Mouse (Mus musculus) hindbrain, embryonic 14.5 days (tissue): ENCODE data around the gene Sgpl1. TPM values are rescaled to one million over a fixed set of nuclear protein-coding genes. Genes with fewer than 3 reads are reported as not detected.

ENCODE experiments used
- ATAC-seq: fragments of 200-750 bp; cut with Nextera tagmentation; 2 replicates; pipeline ENCODE4 v1.8.0; 2017; ENCODE audit warnings: moderate number of reproducible peaks, mild to moderate bottlenecking, moderate TSS enrichment, moderate library complexity; ENCODE audit not compliant: low FRiP score
- DNase-seq: peaks from one replicate; pipeline ENCODE4 v3.0.0-alpha.2; 2015; ENCODE audit warnings: low spot score
- H3K27ac ChIP-seq: fragments of 300-500 bp; sonication (generic); 2 replicates; pipeline ENCODE4 v1.5.1; 2014; ENCODE audit warnings: mild to moderate bottlenecking, moderate library complexity
- H3K27me3 ChIP-seq: fragments of 300-500 bp; sonication (generic); 2 replicates; pipeline ENCODE4 v1.6.1; 2014; ENCODE audit warnings: mild to moderate bottlenecking, low read length, mixed read lengths; ENCODE audit not compliant: control insufficient read depth, insufficient read depth
- H3K36me3 ChIP-seq: fragments of 300-500 bp; sonication (generic); replicated peaks from 2 replicates; pipeline ENCODE4 v1.6.1; 2014; ENCODE audit not compliant: control insufficient read depth, insufficient read depth
- H3K4me1 ChIP-seq: fragments of 300-500 bp; sonication (generic); replicated peaks from 2 replicates; pipeline ENCODE4 v1.6.1; 2014; ENCODE audit warnings: antibody characterized with exemption, low read length, mixed read lengths; ENCODE audit not compliant: control insufficient read depth, insufficient read depth
- H3K4me2 ChIP-seq: fragments of 300-500 bp; sonication (generic); replicated peaks from 2 replicates; pipeline ENCODE4 v1.6.1; 2014; ENCODE audit warnings: mild to moderate bottlenecking, moderate library complexity
- H3K4me3 ChIP-seq: fragments of 300-500 bp; sonication (generic); replicated peaks from 2 replicates; pipeline ENCODE4 v1.5.1; 2014; ENCODE audit warnings: mild to moderate bottlenecking, low read length
- H3K9ac ChIP-seq: fragments of 300-500 bp; sonication (generic); 2 replicates; pipeline ENCODE4 v1.6.1; 2014
- H3K9me3 ChIP-seq: fragments of 300-500 bp; sonication (generic); 2 replicates; pipeline ENCODE4 v1.6.1; 2016; ENCODE audit warnings: low read length; ENCODE audit not compliant: control insufficient read depth
- WGBS: fragments of 180-500 bp; shearing (Covaris S2); extraction: QIAGEN DNeasy Blood & Tissue Kit; methylation state at CpG from one replicate; pipeline ENCODE4 v1.1.7; 2014; 5-methylcytosine and 5-hydroxymethylcytosine counted together
- microRNA-seq: library from miRNA; unstranded; fragments of <30 nt; microRNA quantifications from one replicate; pipeline ENCODE4, GENCODE M21; 2016
- polyA plus RNA-seq: library from polyadenylated mRNA; unstranded; fragments of >200 nt; fragmentation: Nextera tagmentation; extraction: Ambion mirVana; gene quantifications from 2 replicates; pipeline ENCODE4 v1.2.1, GENCODE M21; 2014

Sgpl1 gene
- polyA plus RNA-seq, 1 experiment from 2014 or later, result 54.5 TPM

DNA sequence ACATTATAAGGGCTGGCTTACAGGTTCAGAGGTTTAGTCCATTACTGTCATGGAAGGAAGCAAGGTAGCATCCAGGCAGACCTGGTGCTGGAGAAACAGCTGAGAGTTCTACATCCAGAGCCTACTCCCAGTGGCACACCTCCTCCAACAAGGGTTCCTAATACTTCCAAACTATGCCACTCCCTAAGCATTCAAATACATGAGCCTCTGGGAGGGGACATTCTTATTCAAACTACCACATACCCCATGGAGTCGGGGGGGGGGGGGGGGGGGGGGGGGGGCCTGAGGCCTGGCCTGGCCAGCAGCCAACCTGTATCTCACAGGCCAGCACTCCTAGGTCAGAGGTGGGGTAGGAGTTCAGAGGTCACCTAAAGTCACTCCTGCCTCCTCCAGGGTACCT, 88.4 kb downstream of the Sgpl1 start:
- H3K4me1 ChIP-seq, result no peaks in the 10 kb centered on the region
- H3K4me2 ChIP-seq, result no peak overlapping the region
- H3K4me3 ChIP-seq, result no peak overlapping the region
- no peak overlapping the region for H3K9ac ChIP-seq
- no peak overlapping the region for H3K27ac ChIP-seq
- no peaks in the 10 kb centered on the region for H3K36me3 ChIP-seq
- H3K27me3 ChIP-seq, result no peaks in the 10 kb centered on the region
- ATAC-seq (no peak), DNase-seq (no peak)
- no CpG with 5 or more reads among the region's 1 CpGs for WGBS
- peaks cover 8% of the 10 kb centered on the region for H3K9me3 ChIP-seq

DNA sequence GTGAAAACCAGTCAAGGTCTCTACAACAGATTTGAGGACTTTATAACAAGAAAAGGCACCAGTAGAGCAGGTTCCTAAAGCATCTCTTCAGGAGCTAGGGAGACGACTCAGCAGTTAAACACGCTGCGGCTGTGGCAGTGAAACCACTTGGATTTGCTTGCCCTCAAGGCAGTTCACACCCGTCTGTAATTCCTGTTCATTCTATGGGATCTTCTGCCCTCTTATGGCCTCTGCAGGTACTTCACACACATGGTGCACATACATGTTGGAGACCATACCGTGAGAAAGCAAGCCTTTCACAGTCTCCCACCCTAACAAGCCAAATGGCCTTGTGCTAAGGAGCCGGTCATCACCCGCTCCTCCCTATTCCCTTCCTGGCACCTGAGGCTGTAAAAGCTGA, 90.8 kb downstream of the Sgpl1 start:
- no peak for ATAC-seq
- H3K4me2 ChIP-seq, result no peak overlapping the region
- no peak overlapping the region for H3K9ac ChIP-seq
- 0 out of 2 replicates have a peak, but pooled peaks cover 10% of the 10 kb centered on the region for H3K27me3 ChIP-seq
- peaks cover 8% of the 10 kb centered on the region for H3K9me3 ChIP-seq
- no peak for DNase-seq
- H3K4me1 ChIP-seq, result no peaks in the 10 kb centered on the region
- H3K27ac ChIP-seq, result no peak overlapping the region
- no peak overlapping the region for H3K4me3 ChIP-seq
- H3K36me3 ChIP-seq, result no peaks in the 10 kb centered on the region
- WGBS, result 93% methylated on average over 7 of the region's 7 CpGs

DNA sequence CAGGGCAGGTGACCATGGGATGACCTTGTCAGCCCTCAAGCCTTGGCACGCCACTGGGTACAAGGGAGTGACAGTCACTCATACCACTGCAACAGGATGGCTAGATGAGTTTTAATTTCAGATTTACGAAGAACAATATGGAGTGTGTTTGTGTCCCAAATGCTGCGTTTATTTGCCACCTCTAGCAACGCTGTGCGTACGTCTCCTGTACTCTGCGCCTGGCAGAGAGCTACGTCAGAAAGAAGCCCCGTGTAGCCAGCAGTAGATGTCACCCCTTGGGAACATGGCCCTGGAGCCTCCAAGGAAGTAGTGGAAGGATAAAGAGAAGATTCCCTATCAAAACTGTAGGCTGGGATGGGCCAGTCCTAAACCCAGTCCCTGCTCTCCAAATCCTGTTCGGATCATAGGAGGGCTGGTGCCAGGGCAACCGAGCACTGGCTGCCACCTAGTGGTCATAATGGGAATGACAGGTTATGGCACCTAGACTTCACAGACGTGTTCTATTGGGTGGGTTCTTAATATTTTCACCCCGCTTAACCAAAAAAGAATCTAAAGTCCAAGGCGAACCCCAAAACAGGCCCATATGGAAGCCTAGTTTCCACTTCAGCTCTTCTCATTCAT, 95.4 kb downstream of the Sgpl1 start:
- Histone ChIP-seq H3K27me3 (0 out of 2 replicates have a peak, but pooled peaks cover 10% of the 10 kb centered on the region), H3K4me3 (no peak overlapping the region), H3K27ac (no peak overlapping the region), H3K4me1 (no peaks in the 10 kb centered on the region), H3K9ac (no peak overlapping the region), H3K4me2 (no peak overlapping the region), H3K36me3 (no peaks in the 10 kb centered on the region), H3K9me3 (peaks cover 8% of the 10 kb centered on the region)
- DNase-seq (peak; percentile 93), ATAC-seq (peak; percentile 71; the same call in 1 of the 2 replicates)
- whole genome bisulfite sequencing, result 60% methylated on average over 14 of the region's 14 CpGs

Small RNA genes within 50 kb of the gene (microRNA-seq; reads per million reads assigned to microRNA genes)
- not detected for gene Gm44308

Other genes starting within 250 kb of the Sgpl1 start
- gene Pcbd1, start 58.4 kb downstream of the Sgpl1 start, polyA plus RNA-seq, result 47.6 and 48.5 TPM in 2 replicates
- not detected in 2 replicates for gene Tbata, start 24.3 kb upstream of the Sgpl1 start, polyA plus RNA-seq
- 0.27 and 0.36 TPM in 2 replicates for gene Adamts14, start 125.7 kb upstream of the Sgpl1 start, polyA plus RNA-seq
- 0.12 TPM in 1 of 2 replicates, not detected in the other for gene Prf1, start 150.1 kb upstream of the Sgpl1 start, polyA plus RNA-seq
- gene Pald1, start 235.8 kb upstream of the Sgpl1 start, polyA plus RNA-seq, result 24.5 and 26.7 TPM in 2 replicates